Mouse (Mus musculus) retina, adult 2 months (tissue): Measurements from ENCODE around the gene Slc23a4.

Experiments
- DNase-seq: peaks from one replicate; pipeline ENCODE4 v3.0.0-alpha.2; 2012; ENCODE audit warnings: low read depth, low spot score

Gene Slc23a4

DNA sequence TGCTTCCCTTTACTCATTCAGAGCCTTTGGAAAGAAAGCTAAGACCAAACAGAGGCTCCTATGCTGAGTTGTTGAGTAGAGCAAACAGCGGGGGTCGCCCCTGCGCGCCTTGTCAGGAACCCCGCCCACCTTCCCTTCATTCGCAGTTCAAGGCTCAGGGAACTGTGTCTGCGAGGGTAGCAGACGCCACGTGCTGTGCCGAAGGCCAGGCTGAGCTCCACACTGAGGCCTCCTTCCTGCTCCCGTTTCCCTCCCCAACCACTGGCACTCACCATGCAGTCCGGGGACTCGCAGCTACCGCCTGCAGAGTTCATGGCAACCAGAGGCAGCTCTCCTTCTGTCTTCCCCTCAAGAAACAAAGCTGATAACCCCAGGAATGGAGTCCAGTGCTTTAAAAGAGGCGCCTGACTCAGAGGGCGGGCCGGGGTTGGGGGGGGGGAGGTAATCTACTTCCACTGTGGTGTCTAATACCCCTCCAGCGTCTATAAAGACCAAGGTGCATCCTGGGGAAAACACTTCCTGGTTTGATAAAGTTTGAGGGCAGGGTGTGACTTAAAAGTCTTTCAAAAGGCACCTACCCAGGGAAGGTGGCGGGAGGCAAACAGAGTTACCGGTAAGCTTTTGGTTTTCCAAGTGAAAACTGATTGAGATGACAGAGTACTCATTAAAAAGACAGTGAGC, at the start of gene Slc23a4:
Slc23a4 (minus strand) TSS at position 324 of the 681 bp plus-strand sequence.
- no peak for DNase-seq

DNA sequence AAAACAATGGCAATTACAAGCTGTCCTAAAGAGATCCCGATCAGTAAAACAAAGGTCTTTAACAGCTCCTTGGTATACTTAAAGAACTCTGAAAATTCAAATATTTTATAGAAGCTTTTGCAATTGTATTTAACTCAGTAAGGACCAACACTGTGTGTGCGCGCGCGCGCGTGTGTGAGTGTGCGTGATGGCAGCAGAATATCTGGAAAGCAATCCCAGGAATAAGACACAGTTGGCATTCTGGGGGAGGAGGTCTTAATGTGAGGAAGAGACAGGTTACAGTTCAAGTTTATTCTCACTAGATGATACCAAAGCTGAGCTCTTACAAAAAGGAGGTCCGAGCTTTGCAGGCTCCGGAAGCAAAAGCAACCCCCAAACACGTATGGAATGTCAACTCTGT, 45.1 kb upstream of the Slc23a4 start:
- no peak for DNase-seq

GRCm38 (mm10) chr6:35032704-35033103, 44.5 kb upstream of the Slc23a4 start:
- DNase-seq, result no peak

DNA sequence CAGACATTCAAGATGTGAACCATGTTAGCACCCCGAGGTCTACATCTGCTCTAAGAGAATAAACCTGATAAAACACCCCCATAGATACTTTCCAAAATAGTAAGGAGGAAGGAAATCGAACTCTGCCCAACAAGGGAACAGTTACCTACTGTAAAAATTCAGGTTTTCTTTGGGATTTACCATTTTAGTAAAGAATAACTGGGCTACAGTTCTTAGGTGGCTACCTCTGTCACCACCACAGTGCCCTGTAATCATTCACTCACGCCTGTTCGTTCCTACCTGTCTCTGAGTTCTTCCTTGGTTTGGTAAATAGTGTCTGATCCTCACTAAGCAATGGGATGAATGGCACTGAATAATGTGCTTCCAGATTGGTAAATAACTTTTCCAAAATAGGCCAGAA, 42.6 kb upstream of the Slc23a4 start:
- no peak for DNase-seq

DNA sequence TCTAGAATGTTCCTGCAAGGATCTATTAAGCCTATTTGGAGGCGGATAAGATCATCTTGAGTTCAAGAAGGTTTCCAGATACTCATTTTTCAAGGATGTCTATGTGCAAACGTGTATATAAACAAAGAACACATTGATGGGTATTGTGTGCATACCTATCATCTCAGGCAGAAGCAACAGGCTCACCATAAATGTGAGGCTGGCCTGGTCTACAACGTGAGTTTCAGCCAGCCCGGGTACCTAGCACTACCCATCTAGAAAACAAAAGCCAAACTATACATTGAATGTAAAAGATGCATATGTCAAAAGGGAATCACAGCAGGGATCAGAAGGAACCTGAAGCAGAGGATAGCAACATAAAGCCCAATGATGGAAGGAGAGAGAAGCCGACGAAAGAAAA, 42.0 kb upstream of the Slc23a4 start:
- DNase-seq, result no peak

DNA sequence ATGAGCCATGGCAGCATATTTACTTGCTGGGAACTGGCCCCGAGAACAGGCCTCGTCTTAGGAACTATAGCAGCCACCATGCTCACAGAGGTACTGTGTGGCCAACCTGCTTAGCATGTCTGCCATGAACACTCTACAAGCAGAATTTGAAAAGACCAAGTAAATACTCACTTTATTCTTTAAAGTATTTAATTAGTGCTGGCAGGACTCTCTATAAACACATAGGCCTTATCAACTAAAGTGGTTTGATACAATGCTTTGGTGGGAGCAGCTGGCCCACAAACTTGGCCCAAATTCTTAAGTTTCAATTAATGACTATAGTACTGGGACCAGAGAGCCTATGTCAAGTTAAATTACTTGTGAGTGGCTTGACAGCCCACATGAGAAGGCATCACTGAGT, 39.8 kb upstream of the Slc23a4 start:
- no peak for DNase-seq

- no peak for DNase-seq
These were observed 39.1 kb upstream of the Slc23a4 start for GRCm38 (mm10) chr6:35027257-35027656.

GRCm38 (mm10) chr6:35016624-35017023, 28.4 kb upstream of the Slc23a4 start:
- no peak for DNase-seq

DNA sequence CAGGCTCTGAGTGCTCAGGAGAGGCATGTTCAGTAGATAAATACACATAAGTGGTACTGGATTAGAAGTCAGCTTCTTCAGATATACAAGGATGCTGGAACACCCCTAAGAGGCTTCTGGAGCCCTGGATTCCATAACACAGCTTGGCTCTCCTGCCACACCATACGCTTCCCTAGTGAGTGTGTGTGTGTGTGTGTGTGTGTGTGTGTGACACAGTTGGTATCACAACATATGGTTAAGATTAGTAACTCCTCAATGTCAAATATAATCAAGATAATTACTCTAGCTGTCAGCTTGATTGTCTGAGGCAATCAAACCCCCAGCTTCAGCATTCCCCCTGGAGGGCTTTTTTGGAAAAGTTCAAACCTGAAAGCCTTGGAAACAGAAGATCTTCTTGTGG, 23.7 kb upstream of the Slc23a4 start:
- no peak for DNase-seq

DNA sequence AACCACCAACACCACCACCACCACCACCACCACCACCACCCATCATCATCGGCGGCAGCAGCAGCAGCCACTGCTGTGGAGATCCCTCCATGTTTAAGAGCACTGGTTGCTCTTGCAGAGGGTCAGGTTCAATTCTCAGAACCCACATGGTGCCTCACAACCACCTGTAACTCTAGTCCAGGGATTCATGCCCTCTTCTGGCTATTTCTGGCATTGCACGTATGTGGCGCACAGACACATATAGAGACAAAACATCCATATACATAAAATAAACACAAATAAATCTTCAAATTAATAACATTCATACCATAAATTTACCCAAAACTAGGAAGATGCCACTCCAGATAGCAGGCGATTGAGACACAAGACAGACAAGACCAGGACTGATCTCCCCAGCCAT, 22.5 kb upstream of the Slc23a4 start:
- DNase-seq, result no peak

DNA sequence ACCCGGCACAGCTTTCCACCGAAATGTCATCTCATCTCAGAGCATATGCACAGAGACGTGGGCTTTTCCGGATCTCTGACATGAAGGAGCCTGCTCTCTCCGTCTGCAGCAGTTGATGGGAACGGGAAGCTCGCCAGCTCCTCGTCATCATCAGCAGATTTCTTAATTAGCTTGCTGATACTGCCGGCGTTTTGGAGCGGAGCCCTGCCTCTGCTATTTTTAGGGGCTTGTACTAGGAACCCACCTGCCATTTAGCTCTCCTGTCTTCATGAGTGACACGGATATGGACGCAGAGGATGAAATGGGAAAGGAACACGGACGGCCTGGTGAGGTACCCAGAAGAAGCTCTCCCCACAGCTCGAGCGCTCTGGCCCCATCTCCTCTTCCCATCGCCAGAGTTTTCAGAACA, 14.1 kb upstream of the Slc23a4 start:
- no peak for DNase-seq

GRCm38 (mm10) chr6:34999101-34999500, 10.9 kb upstream of the Slc23a4 start:
- DNase-seq, result no peak

GRCm38 (mm10) chr6:34996496-34996895, 8.3 kb upstream of the Slc23a4 start:
- DNase-seq, result no peak

- DNase-seq, result peak; percentile 26
These were observed 7.1 kb upstream of the Slc23a4 start for GRCm38 (mm10) chr6:34995265-34995681.

DNA sequence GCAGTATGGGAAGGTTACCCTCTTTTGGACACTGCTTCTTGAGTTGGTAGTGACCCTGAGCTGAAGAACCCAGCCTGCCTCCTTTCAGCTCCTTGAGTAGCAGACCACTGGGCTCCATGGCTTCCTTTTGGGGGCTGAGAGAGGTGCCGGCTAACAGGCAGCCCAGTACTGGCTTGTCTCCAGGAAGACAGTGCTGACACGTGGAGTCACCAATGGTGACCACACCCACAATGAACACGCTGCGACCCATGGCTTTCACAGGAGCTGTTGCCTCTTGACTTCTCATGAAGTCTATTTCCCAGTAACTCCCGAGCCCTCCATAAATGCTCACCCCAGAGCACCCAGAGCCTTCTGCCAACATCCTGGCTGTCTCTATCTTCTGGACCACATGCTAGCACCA, 6.5 kb upstream of the Slc23a4 start:
- DNase-seq, result no peak

GRCm38 (mm10) chr6:34989263-34989662, 1.1 kb upstream of the Slc23a4 start:
- DNase-seq, result no peak

- no peak for DNase-seq
These were observed 1.0 kb downstream of the Slc23a4 start for GRCm38 (mm10) chr6:34987085-34987645.

- DNase-seq, result no peak
These were observed 7.5 kb downstream of the Slc23a4 start for GRCm38 (mm10) chr6:34980661-34981060.

GRCm38 (mm10) chr6:34979291-34979690, 8.9 kb downstream of the Slc23a4 start:
- DNase-seq, result no peak

DNA sequence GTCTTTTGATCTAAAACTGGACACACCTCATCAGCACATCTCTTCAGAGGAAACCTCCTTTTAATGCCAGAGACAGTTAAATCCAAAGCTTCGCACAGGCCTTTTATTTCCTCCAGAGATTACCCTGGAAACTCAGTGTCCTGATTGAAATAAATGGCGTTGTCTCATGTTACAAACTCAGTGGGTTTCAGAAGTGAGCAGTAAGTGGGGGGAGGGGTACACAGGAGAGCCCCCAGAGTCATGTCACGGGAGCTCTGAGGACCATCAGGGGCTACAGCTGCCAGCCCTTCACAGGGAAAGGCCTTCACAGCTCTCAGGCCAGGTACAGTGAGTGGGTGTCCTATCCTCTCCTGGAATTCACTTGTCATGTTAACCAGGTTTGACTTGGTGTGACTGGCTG, 17.0 kb downstream of the Slc23a4 start:
- no peak for DNase-seq

GRCm38 (mm10) chr6:34965819-34966539, 22.2 kb downstream of the Slc23a4 start:
- no peak for DNase-seq

- DNase-seq, result no peak
These were observed 23.7 kb downstream of the Slc23a4 start for GRCm38 (mm10) chr6:34964550-34964949.

- no peak for DNase-seq
These were observed 29.1 kb downstream of the Slc23a4 start for GRCm38 (mm10) chr6:34959131-34959530.
